Mouse (Mus musculus): ENCODE measurements around the gene Igdcc3.

- TF ChIP-seq CTCF (IDR thresholded peaks at IDR 0.05; ENCODE audit: low read depth) = no peak
- TF ChIP-seq EP300 (IDR thresholded peaks at IDR 0.05; ENCODE audit: low read depth) = no peak
These were observed 22.0 kb downstream of the Igdcc3 start for GRCm38 (mm10) chr9:65162711-65163639.
